In the genomic region with DNA sequence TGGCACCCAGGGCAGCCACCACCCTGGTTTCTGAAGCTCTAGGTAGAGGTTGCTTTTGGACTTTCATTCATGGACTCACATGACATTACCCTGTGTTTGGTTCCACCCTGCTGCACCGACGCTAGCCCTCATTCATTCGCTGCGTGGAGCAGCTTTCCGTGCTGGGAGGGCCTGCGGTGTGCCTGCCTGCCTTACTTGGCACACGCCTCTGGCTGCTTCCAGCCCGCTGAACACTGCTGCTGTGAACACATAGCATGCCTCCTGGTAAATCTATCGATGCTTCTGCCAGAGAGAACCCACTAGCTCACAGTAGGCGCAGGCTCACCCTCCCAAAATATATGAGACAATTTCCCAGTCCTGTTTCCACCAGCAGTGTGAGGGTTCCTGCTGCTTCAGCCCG, we compare ENCODE assay signal across 9 mouse cellular contexts. TPM values are rescaled to one million over a fixed set of nuclear protein-coding genes. Genes with fewer than 3 reads are reported as not detected.
DNase-seq lines count a peak whose midpoint lies in the region; ATAC-seq and TF ChIP-seq lines count a peak whose summit lies in the region.
"Had no signal": no experiment of that assay in that cellular context is flagged by ENCODE, and none has a peak within 500 bp of the region (broad histone marks: within the 10 kb centered on the region; RNA-seq: fewer than 3 reads in every experiment).

No protein-coding gene starts in this region.

- no peak for ATAC-seq in liver, embryonic 12.5 days
- ATAC-seq in erythroblast, adult 5-6 weeks (replicated peaks; ENCODE audit: low FRiP score, poor library complexity, severe bottlenecking), result no peak

- intact Hi-C loops in left cerebral cortex, postnatal 25 days (cut with DNase I), result loop anchor here (1.0 kb wide), 1 partner anchor 74 kb away; no protein-coding TSS in a partner anchor

- H3K36me3 ChIP-seq in kidney, adult 2 months (ENCODE audit: control insufficient read depth, insufficient read depth, low read length), result no peaks in the 10 kb centered on the region
- no peaks in the 10 kb centered on the region for H3K36me3 ChIP-seq in liver, embryonic 12.5 days

- H3K27me3 ChIP-seq in kidney, adult 2 months (replicated peaks; ENCODE audit: control insufficient read depth, insufficient read depth, low read length), result no peaks in the 10 kb centered on the region
- H3K27me3 ChIP-seq in liver, embryonic 12.5 days (replicated peaks), result peaks cover 51% of the 10 kb centered on the region

- no peak for TF ChIP-seq CTCF in kidney, adult 2 months (conservative IDR thresholded peaks at IDR 0.05; ENCODE audit: insufficient read depth, insufficient read length, low read depth, low read length)

- no peak overlapping the region for H3K4me2 ChIP-seq in liver, embryonic 12.5 days

- TF ChIP-seq POLR2A in kidney, adult 2 months (IDR thresholded peaks at IDR 0.05; ENCODE audit: low read depth, low read length), result no peak

- no peaks in the 10 kb centered on the region for H3K9me3 ChIP-seq in liver, embryonic 12.5 days (replicated peaks)

- WGBS in kidney, adult 2 months, result 42% methylated on average over 11 of the region's 11 CpGs
- WGBS in liver, embryonic 12.5 days (ENCODE audit: insufficient replicate concordance), result 68% methylated on average over 11 of the region's 11 CpGs

- no peak overlapping the region for H3K4me3 ChIP-seq in kidney, adult 2 months (ENCODE audit: insufficient read depth, low read depth, low read length)
- no peak overlapping the region for H3K4me3 ChIP-seq in liver, embryonic 12.5 days

- H3K9ac ChIP-seq in liver, embryonic 12.5 days, result no peak overlapping the region
- H3K9ac ChIP-seq: liver, embryonic 14.5 days had no signal

- H3K4me1 ChIP-seq in kidney, adult 2 months (ENCODE audit: control insufficient read depth, insufficient read depth, low read length), result no peaks in the 10 kb centered on the region
- peaks cover 9% of the 10 kb centered on the region for H3K4me1 ChIP-seq in liver, embryonic 12.5 days

- DNase-seq in R1 (ENCODE audit: low read depth, low spot score), result peak; percentile 30
- DNase-seq in cerebellum, postnatal 36 days, result peak; percentile 37 to 47
- peak; percentile 69 for DNase-seq in kidney, adult 2 months
- peak; percentile 62 to 84 for DNase-seq in left cerebral cortex, postnatal 25 days (ENCODE audit: low spot score in 2 of 2)
- no peak for DNase-seq in embryo, embryonic 10 days (ENCODE audit: low spot score)
- DNase-seq in thymus, postnatal 10 days (ENCODE audit: low spot score in 2 of 2), result no peak

- H3K27ac ChIP-seq in kidney, adult 2 months (ENCODE audit: insufficient read depth, low read depth, low read length), result no peak overlapping the region
- no peak overlapping the region for H3K27ac ChIP-seq in liver, embryonic 12.5 days
- H3K27ac ChIP-seq: liver, embryonic 14.5 days had no signal

RNA-seq across cellular contexts. Expression of a gene that starts 25.7 kb away (rescaled TPM):
- polyA plus RNA-seq in kidney, adult 2 months (2012; rRNA removed), result 41.3 and 50.4 TPM in 2 replicates
- 10 to 100 TPM; 40.1 to 41.6 TPM for total RNA-seq in left cerebral cortex, postnatal 25 days (2021)
- 45.2 and 48.6 TPM in 2 replicates for polyA plus RNA-seq in liver, embryonic 12.5 days (2016; fragmentation: Nextera tagmentation; extraction: Ambion mirVana)
- 3.3 and 11.7 TPM in 2 replicates for total RNA-seq in erythroblast, adult 5-6 weeks (2015; ENCODE audit: low replicate concordance)
- 8.1 and 15.2 TPM in 2 replicates for total RNA-seq in erythroblast, adult 5-6 weeks (2017; ENCODE audit: low replicate concordance)

RNA-seq across cellular contexts. Expression of a gene that starts 26.3 kb away (rescaled TPM):
- polyA plus RNA-seq in kidney, adult 2 months (2012; rRNA removed), result 9.2 and 9.7 TPM in 2 replicates
- total RNA-seq in left cerebral cortex, postnatal 25 days (2021), result 1 to 10 TPM; 2.3 to 2.9 TPM
- 0.10 and 0.15 TPM in 2 replicates for polyA plus RNA-seq in liver, embryonic 12.5 days (2016; fragmentation: Nextera tagmentation; extraction: Ambion mirVana)
- total RNA-seq in erythroblast, adult 5-6 weeks (2015; ENCODE audit: low replicate concordance), result not detected in 2 replicates
- total RNA-seq in erythroblast, adult 5-6 weeks (2017; ENCODE audit: low replicate concordance), result not detected in 2 replicates

RNA-seq across cellular contexts. Expression of a gene that starts 29.3 kb away (rescaled TPM):
- polyA plus RNA-seq in kidney, adult 2 months (2012; rRNA removed), result 265 and 295 TPM in 2 replicates
- not detected for total RNA-seq in left cerebral cortex, postnatal 25 days (2021)
- not detected in 2 replicates for polyA plus RNA-seq in liver, embryonic 12.5 days (2016; fragmentation: Nextera tagmentation; extraction: Ambion mirVana)
- total RNA-seq in erythroblast, adult 5-6 weeks (2015; ENCODE audit: low replicate concordance), result not detected in 2 replicates
- not detected in 2 replicates for total RNA-seq in erythroblast, adult 5-6 weeks (2017; ENCODE audit: low replicate concordance)

RNA-seq across cellular contexts. Expression of a gene that starts 53.5 kb away (rescaled TPM):
- 9.6 and 10.6 TPM in 2 replicates for polyA plus RNA-seq in kidney, adult 2 months (2012; rRNA removed)
- 1 to 10 TPM; 6.3 to 7.1 TPM for total RNA-seq in left cerebral cortex, postnatal 25 days (2021)
- 6.9 and 7.5 TPM in 2 replicates for polyA plus RNA-seq in liver, embryonic 12.5 days (2016; fragmentation: Nextera tagmentation; extraction: Ambion mirVana)
- total RNA-seq in erythroblast, adult 5-6 weeks (2015; ENCODE audit: low replicate concordance), result 0.58 and 0.84 TPM in 2 replicates
- total RNA-seq in erythroblast, adult 5-6 weeks (2017; ENCODE audit: low replicate concordance), result 2.6 TPM in 1 of 2 replicates, not detected in the other

Comparison
In these comparisons a context has a peak if more than half of its experiments do, and no peak if none do; other contexts are left out.
1. DNase-seq: peak in R1 (single experiment), cerebellum, postnatal 36 days (2 of 2), kidney, adult 2 months (single experiment) and left cerebral cortex, postnatal 25 days (2 of 2); none in embryo, embryonic 10 days (single experiment) and thymus, postnatal 10 days (0 of 2).